Mouse (Mus musculus): ENCODE measurements around the gene Bcl11a. TPM values are rescaled to one million over a fixed set of nuclear protein-coding genes. Genes with fewer than 3 reads are reported as not detected.

The Bcl11a gene
- polyA plus RNA-seq, 1 experiment from 2014 or later: 117 TPM

DNA sequence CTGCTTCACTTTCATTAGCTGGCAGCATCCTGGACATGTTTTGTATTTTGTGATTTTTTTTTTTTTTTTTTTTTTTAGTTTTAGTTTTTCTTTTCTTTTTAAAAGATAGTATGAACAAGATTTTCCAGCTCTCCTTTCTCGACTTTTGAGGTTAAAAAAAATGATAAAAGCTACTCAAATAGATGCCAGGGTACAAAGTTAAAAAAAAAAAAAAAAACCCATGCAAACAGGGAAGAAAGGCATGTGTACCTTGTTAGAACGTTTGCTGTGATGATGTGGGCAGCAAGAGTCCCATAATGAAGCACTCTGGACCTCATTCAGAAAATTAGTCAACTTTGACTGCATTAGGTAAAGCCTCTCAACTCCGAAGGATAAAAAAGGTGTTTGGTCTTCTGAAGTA is 6.2 kb downstream of the Bcl11a start:
- Histone ChIP-seq H3K4me2 (ENCODE audit: low read length) (peak overlapping the region; percentile 99), H3K9ac (replicated peaks; ENCODE audit: low read length) (peak overlapping the region; percentile 57; the same call in 1 of the 2 replicates), H3K36me3 (ENCODE audit: control insufficient read depth, insufficient read depth, low read length) (peaks cover 38% of the 10 kb centered on the region), H3K27me3 (ENCODE audit: control insufficient read depth, insufficient read depth, low read length) (no peaks in the 10 kb centered on the region), H3K4me1 (ENCODE audit: control insufficient read depth, insufficient read depth, low read length) (peaks cover 49% of the 10 kb centered on the region), H3K27ac (replicated peaks; ENCODE audit: low read depth, low read length) (peak overlapping the region; percentile 96), H3K9me3 (ENCODE audit: control insufficient read depth, low read length) (no peaks in the 10 kb centered on the region), H3K4me3 (replicated peaks; ENCODE audit: low read depth, low read length) (peak overlapping the region; percentile 67; the same call in 1 of the 2 replicates)
- 47% methylated on average over 3 of the region's 3 CpGs for WGBS
- no peak for ATAC-seq (ENCODE audit: low FRiP score, low TSS enrichment)
- DNase-seq: no peak

GRCm38 (mm10) chr11:24084590-24084989 is 6.7 kb downstream of the Bcl11a start:
- H3K36me3 ChIP-seq (ENCODE audit: control insufficient read depth, insufficient read depth, low read length): peaks cover 42% of the 10 kb centered on the region
- H3K4me3 ChIP-seq (replicated peaks; ENCODE audit: low read depth, low read length): peak overlapping the region; percentile 14; the same call in 1 of the 2 replicates
- peaks cover 53% of the 10 kb centered on the region for H3K4me1 ChIP-seq (ENCODE audit: control insufficient read depth, insufficient read depth, low read length)
- ATAC-seq (ENCODE audit: low FRiP score, low TSS enrichment): no peak
- H3K27ac ChIP-seq (replicated peaks; ENCODE audit: low read depth, low read length): peak overlapping the region; percentile 74
- WGBS: 37% methylated on average over 4 of the region's 4 CpGs
- H3K4me2 ChIP-seq (ENCODE audit: low read length): peak overlapping the region; percentile 99
- peak; percentile 58 for DNase-seq
- H3K9me3 ChIP-seq (ENCODE audit: control insufficient read depth, low read length): no peaks in the 10 kb centered on the region
- no peaks in the 10 kb centered on the region for H3K27me3 ChIP-seq (ENCODE audit: control insufficient read depth, insufficient read depth, low read length)
- peak overlapping the region; percentile 36; the same call in 1 of the 2 replicates for H3K9ac ChIP-seq (replicated peaks; ENCODE audit: low read length)

DNA sequence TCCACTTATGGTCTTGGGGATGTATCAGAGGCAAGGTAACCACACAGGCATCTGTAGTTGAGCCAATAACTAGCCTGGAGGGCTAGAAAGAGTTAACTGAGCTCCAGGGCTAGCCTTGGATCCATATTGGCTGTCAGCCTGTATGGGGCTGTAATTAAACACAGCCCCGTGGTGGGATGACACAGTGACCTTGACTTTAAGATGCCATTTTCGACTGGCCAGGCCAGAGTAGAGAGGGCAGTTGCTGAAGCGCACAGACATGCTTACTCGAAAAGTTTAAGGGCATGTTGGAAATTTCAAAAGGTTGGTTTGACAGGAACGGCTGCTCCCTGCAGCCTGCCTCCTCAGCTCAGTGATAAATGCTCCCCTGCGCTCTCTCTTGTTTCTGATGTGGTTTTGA is 8.1 kb downstream of the Bcl11a start:
- Histone ChIP-seq H3K27ac (replicated peaks; ENCODE audit: low read depth, low read length) (peak overlapping the region; percentile 50), H3K9ac (replicated peaks; ENCODE audit: low read length) (peak overlapping the region; percentile 26; the same call in 1 of the 2 replicates), H3K4me1 (ENCODE audit: control insufficient read depth, insufficient read depth, low read length) (peaks cover 65% of the 10 kb centered on the region), H3K4me3 (replicated peaks; ENCODE audit: low read depth, low read length) (no peak overlapping the region), H3K4me2 (ENCODE audit: low read length) (peak overlapping the region; percentile 99), H3K27me3 (ENCODE audit: control insufficient read depth, insufficient read depth, low read length) (no peaks in the 10 kb centered on the region), H3K36me3 (ENCODE audit: control insufficient read depth, insufficient read depth, low read length) (peaks cover 47% of the 10 kb centered on the region), H3K9me3 (ENCODE audit: control insufficient read depth, low read length) (no peaks in the 10 kb centered on the region)
- DNase-seq (no peak), ATAC-seq (ENCODE audit: low FRiP score, low TSS enrichment) (no peak)
- 62% methylated on average over 6 of the region's 6 CpGs for WGBS

DNA sequence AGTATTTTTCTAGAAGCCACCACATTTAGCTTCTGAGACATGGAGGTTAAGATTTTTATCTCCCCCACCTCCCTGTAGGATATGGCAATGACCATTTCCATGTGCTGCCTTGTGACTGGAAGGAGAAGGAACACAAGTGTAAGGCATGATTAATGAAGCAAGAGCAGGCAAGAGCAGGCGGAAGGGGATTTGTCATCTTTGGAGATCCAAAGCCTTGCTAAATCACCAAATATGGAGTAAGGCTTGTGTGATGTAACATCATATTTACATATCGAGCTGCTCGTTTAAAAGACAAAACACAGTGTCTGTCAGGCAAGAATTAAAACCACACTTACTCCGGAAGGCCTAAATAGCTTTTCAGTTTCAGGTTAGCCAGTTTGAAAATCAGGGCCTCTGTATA is 9.2 kb downstream of the Bcl11a start:
- Histone ChIP-seq H3K4me1 (ENCODE audit: control insufficient read depth, insufficient read depth, low read length) (peaks cover 74% of the 10 kb centered on the region), H3K36me3 (ENCODE audit: control insufficient read depth, insufficient read depth, low read length) (peaks cover 47% of the 10 kb centered on the region), H3K27me3 (ENCODE audit: control insufficient read depth, insufficient read depth, low read length) (no peaks in the 10 kb centered on the region), H3K9me3 (ENCODE audit: control insufficient read depth, low read length) (no peaks in the 10 kb centered on the region), H3K27ac (replicated peaks; ENCODE audit: low read depth, low read length) (0 out of 2 replicates have a peak overlapping the region, but pooled peaks have one; percentile 17), H3K4me2 (ENCODE audit: low read length) (peak overlapping the region; percentile 99), H3K4me3 (replicated peaks; ENCODE audit: low read depth, low read length) (0 out of 2 replicates have a peak overlapping the region, but pooled peaks have one; percentile 5), H3K9ac (replicated peaks; ENCODE audit: low read length) (peak overlapping the region; percentile 20; the same call in 1 of the 2 replicates)
- 62% methylated on average over 4 of the region's 4 CpGs for WGBS
- no peak for DNase-seq
- ATAC-seq (ENCODE audit: low FRiP score, low TSS enrichment): no peak

DNA sequence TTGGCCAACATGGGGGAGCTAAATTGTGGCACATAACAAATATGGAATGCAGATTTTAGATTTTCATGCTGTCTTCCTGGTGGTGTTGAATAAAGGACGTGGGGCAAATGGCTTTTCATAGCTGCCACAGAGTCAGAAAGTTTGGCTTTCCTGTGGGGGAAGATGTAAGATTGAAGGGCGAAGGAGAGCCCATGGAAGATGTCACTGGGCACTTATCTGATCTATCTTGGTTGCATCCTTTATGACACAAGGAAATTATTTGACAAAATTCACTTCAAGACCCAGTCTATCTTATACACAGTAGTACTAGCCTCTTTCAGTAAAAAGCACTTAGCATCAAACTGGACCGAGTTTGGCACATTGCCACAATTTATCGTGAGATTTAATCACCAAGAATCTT is 12.6 kb downstream of the Bcl11a start:
- Histone ChIP-seq H3K4me2 (ENCODE audit: low read length) (peak overlapping the region; percentile 99), H3K36me3 (ENCODE audit: control insufficient read depth, insufficient read depth, low read length) (peaks cover 46% of the 10 kb centered on the region), H3K9me3 (ENCODE audit: control insufficient read depth, low read length) (no peaks in the 10 kb centered on the region), H3K27me3 (ENCODE audit: control insufficient read depth, insufficient read depth, low read length) (no peaks in the 10 kb centered on the region), H3K27ac (replicated peaks; ENCODE audit: low read depth, low read length) (0 out of 2 replicates have a peak overlapping the region, but pooled peaks have one; percentile 5), H3K9ac (replicated peaks; ENCODE audit: low read length) (no peak overlapping the region), H3K4me3 (replicated peaks; ENCODE audit: low read depth, low read length) (no peak overlapping the region), H3K4me1 (ENCODE audit: control insufficient read depth, insufficient read depth, low read length) (peaks cover 78% of the 10 kb centered on the region)
- WGBS: 74% methylated on average over 4 of the region's 4 CpGs
- ATAC-seq (ENCODE audit: low FRiP score, low TSS enrichment) (no peak), DNase-seq (no peak)

DNA sequence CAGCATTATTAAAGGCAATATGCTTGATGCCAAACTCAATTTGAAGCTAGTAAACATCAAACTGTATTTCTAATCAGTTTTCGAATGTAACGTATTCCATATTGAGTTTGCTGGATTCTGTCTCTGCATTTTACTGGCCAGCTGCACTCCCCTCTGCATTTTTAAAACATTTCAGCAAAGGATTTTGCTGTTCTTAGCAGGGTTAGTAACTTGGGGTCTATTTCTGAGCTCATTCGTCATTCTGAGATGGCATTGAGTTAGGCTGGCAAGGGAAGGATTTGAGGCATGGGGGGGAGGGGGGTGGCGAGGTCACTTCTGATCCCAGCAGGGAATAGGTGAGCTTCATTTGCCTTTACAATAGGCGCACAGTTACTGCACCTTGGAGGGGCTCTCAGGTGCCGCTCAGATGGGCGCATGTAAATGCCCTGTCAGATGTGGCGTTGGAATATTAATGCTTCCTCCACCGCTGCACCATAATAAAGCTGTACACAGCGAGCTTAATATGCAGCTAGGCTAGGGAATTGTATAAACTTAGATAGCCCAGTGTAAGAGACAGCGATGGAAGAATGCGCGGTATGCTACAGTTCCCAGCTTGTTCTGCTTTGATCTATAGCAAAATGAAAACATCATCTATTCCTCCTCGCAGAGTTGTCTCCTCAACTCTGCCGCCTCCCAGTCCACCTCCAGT is 13.7 kb downstream of the Bcl11a start:
- H3K4me3 ChIP-seq (replicated peaks; ENCODE audit: low read depth, low read length): 0 out of 2 replicates have a peak overlapping the region, but pooled peaks have one; percentile 5
- DNase-seq (peak; percentile 63), ATAC-seq (ENCODE audit: low FRiP score, low TSS enrichment) (peak; percentile 34; the same call in 1 of the 2 replicates)
- no peaks in the 10 kb centered on the region for H3K27me3 ChIP-seq (ENCODE audit: control insufficient read depth, insufficient read depth, low read length)
- peak overlapping the region; percentile 51 for H3K4me2 ChIP-seq (ENCODE audit: low read length)
- H3K36me3 ChIP-seq (ENCODE audit: control insufficient read depth, insufficient read depth, low read length): peaks cover 35% of the 10 kb centered on the region
- peaks cover 82% of the 10 kb centered on the region for H3K4me1 ChIP-seq (ENCODE audit: control insufficient read depth, insufficient read depth, low read length)
- H3K27ac ChIP-seq (replicated peaks; ENCODE audit: low read depth, low read length): peak overlapping the region; percentile 58; the same call in 1 of the 2 replicates
- peak overlapping the region; percentile 34 for H3K9ac ChIP-seq (replicated peaks; ENCODE audit: low read length)
- WGBS: 17% methylated on average over 15 of the region's 15 CpGs
- H3K9me3 ChIP-seq (ENCODE audit: control insufficient read depth, low read length): no peaks in the 10 kb centered on the region

GRCm38 (mm10) chr11:24092618-24093017 is 14.8 kb downstream of the Bcl11a start:
- H3K27ac ChIP-seq (replicated peaks; ENCODE audit: low read depth, low read length): no peak overlapping the region
- no peak overlapping the region; the same call in 1 of the 2 replicates for H3K9ac ChIP-seq (replicated peaks; ENCODE audit: low read length)
- H3K4me1 ChIP-seq (ENCODE audit: control insufficient read depth, insufficient read depth, low read length): peaks cover 82% of the 10 kb centered on the region
- WGBS: 56% methylated on average over 3 of the region's 3 CpGs
- H3K36me3 ChIP-seq (ENCODE audit: control insufficient read depth, insufficient read depth, low read length): peaks cover 26% of the 10 kb centered on the region
- ATAC-seq (ENCODE audit: low FRiP score, low TSS enrichment) (no peak), DNase-seq (peak; percentile 1)
- no peaks in the 10 kb centered on the region for H3K27me3 ChIP-seq (ENCODE audit: control insufficient read depth, insufficient read depth, low read length)
- no peak overlapping the region for H3K4me2 ChIP-seq (ENCODE audit: low read length)
- H3K4me3 ChIP-seq (replicated peaks; ENCODE audit: low read depth, low read length): no peak overlapping the region
- H3K9me3 ChIP-seq (ENCODE audit: control insufficient read depth, low read length): no peaks in the 10 kb centered on the region

DNA sequence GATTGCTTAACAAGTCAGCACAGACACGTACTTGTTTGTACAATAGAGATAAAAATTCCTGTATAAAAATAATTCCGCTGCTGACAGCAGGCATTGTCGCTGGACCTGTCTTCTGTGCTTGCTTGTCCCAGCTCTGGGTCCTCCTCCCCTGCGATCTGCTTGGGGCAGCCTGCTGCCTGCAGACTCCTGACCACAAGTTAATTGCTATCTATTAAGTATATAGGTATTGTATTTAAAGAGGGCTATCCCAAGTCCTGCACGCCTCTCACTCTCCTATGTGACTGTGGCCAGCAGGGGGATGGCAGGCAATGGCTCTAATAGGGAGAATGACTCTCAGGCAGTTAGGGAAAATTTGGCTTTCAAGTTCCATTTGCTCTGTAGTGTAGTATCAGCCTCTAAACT is 16.2 kb downstream of the Bcl11a start:
- Histone ChIP-seq H3K9ac (replicated peaks; ENCODE audit: low read length) (peak overlapping the region; percentile 20; the same call in 1 of the 2 replicates), H3K4me2 (ENCODE audit: low read length) (peak overlapping the region; percentile 29), H3K27me3 (ENCODE audit: control insufficient read depth, insufficient read depth, low read length) (no peaks in the 10 kb centered on the region), H3K9me3 (ENCODE audit: control insufficient read depth, low read length) (no peaks in the 10 kb centered on the region), H3K36me3 (ENCODE audit: control insufficient read depth, insufficient read depth, low read length) (peaks cover 12% of the 10 kb centered on the region), H3K27ac (replicated peaks; ENCODE audit: low read depth, low read length) (peak overlapping the region; percentile 60; the same call in 1 of the 2 replicates), H3K4me1 (ENCODE audit: control insufficient read depth, insufficient read depth, low read length) (peaks cover 80% of the 10 kb centered on the region), H3K4me3 (replicated peaks; ENCODE audit: low read depth, low read length) (0 out of 2 replicates have a peak overlapping the region, but pooled peaks have one; percentile 4)
- ATAC-seq (ENCODE audit: low FRiP score, low TSS enrichment) (0 out of 2 replicates have a peak, but pooled peaks have one; percentile 14), DNase-seq (peak; percentile 58)
- 42% methylated on average over 5 of the region's 5 CpGs for WGBS

Measured in midbrain, embryonic 14.5 days (tissue).